Mouse (Mus musculus) ES-E14 (cell line): Measurements from ENCODE around the gene Gbp7. TPM values are rescaled to one million over a fixed set of nuclear protein-coding genes. Genes with fewer than 3 reads are reported as not detected.
"Not testable (repeated sequence)": the region's sequence is repeated elsewhere in the genome, so short reads cannot be mapped to it uniquely, and the experiment has no call there.

ENCODE experiments used
- DNase-seq: peaks from one replicate; pipeline ENCODE4 v3.0.0-alpha.2; 2013; ENCODE audit warnings: low read depth, low spot score
- H3K27ac ChIP-seq: 2 replicates; pipeline ENCODE4 v1.5.1; 2012; ENCODE audit warnings: low read depth, mild to moderate bottlenecking, low read length, moderate library complexity, mixed read lengths; ENCODE audit not compliant: poor library complexity, insufficient read depth, severe bottlenecking
- H3K36me3 ChIP-seq: 2 replicates; pipeline ENCODE4 v1.6.1; 2012; ENCODE audit warnings: mild to moderate bottlenecking, low read length, moderate library complexity, mixed read lengths; ENCODE audit not compliant: control insufficient read depth, poor library complexity, insufficient read depth, severe bottlenecking
- H3K4me1 ChIP-seq, 2 experiments: fragments of 150-350 bp in 1 of 2; sonication (generic) in 1 of 2; 2 replicates each; pipeline ENCODE4 v1.6.1; 2012; ENCODE audit warnings: low read length in 2 of 2, mild to moderate bottlenecking in 1 of 2, mixed read lengths in 1 of 2; ENCODE audit not compliant: control insufficient read depth in 2 of 2, insufficient read depth in 2 of 2, poor library complexity in 1 of 2
- H3K4me3 ChIP-seq, 2 experiments: fragments of 150-350 bp in 1 of 2; sonication (generic) in 1 of 2; 2 replicates each; pipeline ENCODE4 v1.5.1; 2012; ENCODE audit warnings: low read length in 2 of 2, low read depth in 1 of 2, mild to moderate bottlenecking in 1 of 2, mixed read lengths in 1 of 2; ENCODE audit not compliant: insufficient read depth in 1 of 2, poor library complexity in 1 of 2, severe bottlenecking in 1 of 2
- H3K9ac ChIP-seq: 2 replicates; pipeline ENCODE4 v1.6.1; 2012; ENCODE audit warnings: low read depth, mild to moderate bottlenecking, low read length, mixed read lengths; ENCODE audit not compliant: poor library complexity, insufficient read depth, severe bottlenecking
- H3K9me3 ChIP-seq: fragments of 150-350 bp; sonication (generic); 2 replicates; pipeline ENCODE4 v1.6.1; 2012; ENCODE audit warnings: low read depth, mild to moderate bottlenecking, low read length; ENCODE audit not compliant: control insufficient read depth, insufficient read depth
- CHD2 ChIP-seq: IDR thresholded peaks from 2 replicates; pipeline ENCODE4 v1.6.1; 2014; ENCODE audit warnings: mild to moderate bottlenecking, low read depth, low read length, inconsistent platforms
- HCFC1 ChIP-seq: IDR thresholded peaks from 2 replicates; pipeline ENCODE4 v1.6.1; 2012; ENCODE audit warnings: low read length, inconsistent platforms, borderline replicate concordance; ENCODE audit not compliant: insufficient read depth
- MAFK ChIP-seq: IDR thresholded peaks from 2 replicates; pipeline ENCODE4 v1.6.1; 2014; ENCODE audit warnings: mild to moderate bottlenecking, low read depth, low read length, inconsistent platforms; ENCODE audit not compliant: insufficient read depth
- ZC3H11A ChIP-seq: IDR thresholded peaks from 2 replicates; pipeline ENCODE4 v1.6.1; 2012; ENCODE audit warnings: low read depth, mild to moderate bottlenecking, inconsistent platforms, low read length, borderline replicate concordance
- ZNF384 ChIP-seq: IDR thresholded peaks from 2 replicates; pipeline ENCODE4 v1.6.1; 2012; ENCODE audit warnings: low read depth, low read length, inconsistent platforms
- in situ Hi-C, 2 experiments: fragments of 600-800 bp; cut with MboI; formaldehyde crosslinking; loops; one replicate each; pipeline ENCODE4 v1.15.1; 2025; ENCODE audit warnings: low sequenced_read_pairs in 2 of 2, inconsistent platforms in 1 of 2; ENCODE audit not compliant: unreplicated experiment in 2 of 2
- total RNA-seq: library from RNA; depleted of rRNA; stranded (reverse); fragments of 300-350 nt; gene quantifications from 2 replicates; pipeline ENCODE4 v1.2.3, GENCODE M21; 2012

The Gbp7 gene
- total RNA-seq, 1 experiment, result 0.94 TPM

GRCm38 (mm10) chr3:142529597-142529996 lies 545 bp upstream of the Gbp7 start:
- Histone ChIP-seq H3K27ac (no peak overlapping the region), H3K36me3 (no peaks in the 10 kb centered on the region), H3K9me3 (no peaks in the 10 kb centered on the region), H3K4me3 (no peak overlapping the region; a peak in 1 of 4 replicates), H3K9ac (no peak overlapping the region), H3K4me1 (no peaks in the 10 kb centered on the region)
- in situ Hi-C loops, result no loop called here
- no peak for DNase-seq
- TF ChIP-seq ZC3H11A (no peak), ZNF384 (no peak), MAFK (no peak), CHD2 (no peak), HCFC1 (no peak)

DNA sequence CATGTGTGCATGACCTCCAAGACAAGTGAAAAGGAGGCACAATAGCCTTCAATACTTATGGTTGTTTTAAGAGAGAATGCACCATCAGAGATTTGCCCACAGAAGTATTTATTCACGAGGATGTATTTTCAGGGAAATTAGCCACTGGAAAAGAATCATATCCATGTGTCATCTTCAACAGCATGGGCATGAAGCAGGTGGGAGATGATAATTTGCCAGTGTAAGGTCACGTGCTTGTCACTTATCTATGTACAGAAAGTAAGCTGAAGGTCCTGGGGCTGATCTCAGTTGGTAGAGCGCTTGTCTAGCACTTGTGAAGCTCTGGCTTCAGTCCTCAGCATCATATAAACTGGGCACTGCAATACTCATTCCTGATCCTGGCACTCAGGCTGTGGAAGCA lies 1.5 kb downstream of the Gbp7 start:
- no peaks in the 10 kb centered on the region for H3K9me3 ChIP-seq
- no peaks in the 10 kb centered on the region for H3K36me3 ChIP-seq
- H3K4me3 ChIP-seq, result no peak overlapping the region
- no peak for TF ChIP-seq ZNF384
- TF ChIP-seq HCFC1, result no peak
- TF ChIP-seq ZC3H11A, result no peak
- no peak for TF ChIP-seq MAFK
- H3K9ac ChIP-seq, result no peak overlapping the region
- H3K4me1 ChIP-seq, result no peaks in the 10 kb centered on the region
- no peak overlapping the region for H3K27ac ChIP-seq
- in situ Hi-C loops, result no loop called here
- DNase-seq, result no peak

- TF ChIP-seq ZC3H11A (no peak), HCFC1 (no peak), CHD2 (no peak), MAFK (no peak), ZNF384 (no peak)
- Histone ChIP-seq H3K4me3 (no peak overlapping the region), H3K36me3 (no peaks in the 10 kb centered on the region), H3K9me3 (no peaks in the 10 kb centered on the region), H3K4me1 (no peaks in the 10 kb centered on the region), H3K9ac (no peak overlapping the region), H3K27ac (no peak overlapping the region)
- in situ Hi-C loops, result no loop called here
- no peak for DNase-seq
Measured at GRCm38 (mm10) chr3:142533185-142533584, 3.0 kb downstream of the Gbp7 start.

DNA sequence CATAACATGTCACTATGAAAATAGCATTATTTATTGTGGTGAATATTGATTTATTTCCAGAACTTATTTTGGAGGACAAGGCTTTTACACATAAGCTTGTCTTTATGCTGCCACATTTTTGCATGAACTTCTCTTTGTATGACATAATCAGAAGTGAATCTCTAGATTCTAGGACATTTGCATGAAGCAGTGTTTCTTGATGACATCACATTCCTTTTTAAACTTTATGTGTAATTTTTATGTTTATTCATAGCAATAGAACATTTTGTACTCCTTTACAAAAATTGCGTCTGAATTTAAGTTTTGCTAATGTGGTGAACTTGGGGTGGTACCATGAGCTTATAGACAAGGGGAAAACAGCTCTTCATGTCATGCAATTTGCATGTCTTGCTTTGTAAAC lies 5.5 kb downstream of the Gbp7 start:
- H3K4me1 ChIP-seq, result no peaks in the 10 kb centered on the region
- H3K4me3 ChIP-seq, result no peak overlapping the region
- H3K9me3 ChIP-seq, result no peaks in the 10 kb centered on the region
- no peak overlapping the region for H3K9ac ChIP-seq
- no peak overlapping the region for H3K27ac ChIP-seq
- in situ Hi-C loops, result no loop called here
- no peaks in the 10 kb centered on the region for H3K36me3 ChIP-seq
- no peak for DNase-seq
- no peak for TF ChIP-seq ZNF384
- TF ChIP-seq CHD2, result no peak
- no peak for TF ChIP-seq MAFK
- TF ChIP-seq ZC3H11A, result no peak
- TF ChIP-seq HCFC1, result no peak

DNA sequence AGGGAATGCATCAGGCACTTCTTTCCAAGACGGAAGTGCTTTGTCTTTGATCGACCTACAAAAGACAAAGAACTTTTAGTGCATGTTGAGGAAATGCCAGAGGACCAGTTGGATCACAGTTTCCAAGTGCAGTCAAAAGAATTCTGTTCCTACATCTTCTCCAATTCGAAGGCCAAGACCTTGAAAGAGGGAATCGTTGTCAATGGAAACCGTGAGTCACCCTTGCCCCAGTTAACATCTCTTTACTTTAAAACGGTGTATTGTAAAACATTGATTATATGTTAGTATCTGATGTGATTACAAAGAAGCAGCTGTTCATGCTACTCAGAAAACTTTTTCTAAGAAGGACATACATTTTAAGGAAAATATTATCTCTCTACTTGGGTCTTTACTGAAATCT lies 11.2 kb downstream of the Gbp7 start:
- H3K4me1 ChIP-seq, result no peaks in the 10 kb centered on the region
- H3K4me3 ChIP-seq, result no peak overlapping the region
- in situ Hi-C loops, result no loop called here
- no peak overlapping the region for H3K27ac ChIP-seq
- TF ChIP-seq ZNF384 (no peak), MAFK (no peak), ZC3H11A (no peak), CHD2 (no peak), HCFC1 (no peak)
- no peak for DNase-seq
- no peaks in the 10 kb centered on the region for H3K36me3 ChIP-seq
- no peaks in the 10 kb centered on the region for H3K9me3 ChIP-seq
- H3K9ac ChIP-seq, result no peak overlapping the region

- H3K4me1 ChIP-seq, in situ Hi-C loops, H3K9ac ChIP-seq, H3K36me3 ChIP-seq, DNase-seq, H3K9me3 ChIP-seq, H3K27ac ChIP-seq, H3K4me3 ChIP-seq: not testable (repeated sequence)
Measured at GRCm38 (mm10) chr3:142542776-142543175, 12.6 kb downstream of the Gbp7 start.
